Mouse (Mus musculus): Measurements from ENCODE around the gene Nav3.

DNA sequence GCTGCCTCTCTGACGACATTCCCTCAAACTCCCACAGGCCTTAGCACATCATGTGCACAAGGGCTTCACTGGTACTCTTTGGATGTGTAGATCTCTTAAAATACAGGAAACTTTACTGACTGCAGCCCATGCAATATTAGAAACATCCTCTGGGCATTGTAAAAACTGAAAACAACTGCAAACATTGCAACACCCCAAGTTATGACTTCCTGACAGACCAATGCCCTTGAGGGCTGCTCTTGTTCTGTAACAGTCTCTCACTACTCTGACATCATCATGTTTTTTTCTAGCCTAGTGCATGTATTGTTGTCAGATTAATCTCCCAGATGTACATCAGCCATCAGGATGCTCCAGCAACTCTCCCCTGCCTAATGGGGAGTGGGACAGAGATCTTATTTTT, 296.5 kb downstream of the Nav3 start:
- TF ChIP-seq CTCF (IDR thresholded peaks at IDR 0.05; ENCODE audit: low read depth) (no peak), EP300 (optimal IDR thresholded peaks at IDR 0.05) (no peak)
